Mouse (Mus musculus): ENCODE results near the gene Brwd1.

- no peak for TF ChIP-seq CTCF (IDR thresholded peaks at IDR 0.05)
- no peak for TF ChIP-seq EP300 (IDR thresholded peaks at IDR 0.05)
Observed at GRCm38 (mm10) chr16:96085597-96085996, 3.3 kb upstream of the Brwd1 start.

All from lung, postnatal 0 days (tissue).